Mouse (Mus musculus): Measurements from ENCODE around the gene Nxpe4.
"Not testable (repeated sequence)": the region's sequence is repeated elsewhere in the genome, so short reads cannot be mapped to it uniquely, and the experiment has no call there.

Gene Nxpe4

DNA sequence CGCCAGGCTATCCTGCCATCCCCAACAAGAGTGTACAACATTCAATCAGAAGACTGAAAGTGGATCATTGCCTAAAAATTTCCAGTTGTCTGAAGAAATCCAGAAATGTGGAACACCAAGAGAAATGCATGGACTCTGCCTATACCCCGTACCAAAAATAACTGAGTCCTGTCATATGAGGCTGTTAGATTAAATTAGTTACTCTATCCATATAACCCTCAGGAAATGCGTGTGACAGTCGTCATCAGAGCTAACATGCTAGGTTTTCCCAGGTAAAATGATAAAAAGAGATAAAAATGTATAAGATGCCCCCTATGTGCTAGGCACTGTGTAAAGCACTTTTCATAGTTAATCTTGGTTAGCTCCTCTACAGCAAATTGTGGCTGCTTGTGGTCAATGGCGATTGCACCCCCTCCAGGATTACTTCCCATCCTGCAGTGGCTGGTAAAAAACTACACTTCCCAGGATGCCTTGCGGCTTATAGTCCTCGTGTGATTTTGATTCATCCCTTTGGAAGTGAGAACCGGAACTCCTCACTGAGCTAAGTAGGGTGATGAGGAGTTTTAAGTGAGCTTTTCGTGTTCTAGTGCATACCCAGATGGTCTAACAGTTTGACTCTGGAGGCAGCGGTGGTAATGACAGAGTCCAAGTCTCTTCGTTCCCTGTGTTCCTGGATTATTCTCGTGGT lies at the start of gene Nxpe4:
Gene Nxpe4, plus strand, starts transcription at position 519 of the 688 bp plus-strand sequence.
- DNase-seq: peak; percentile 37 to 72

- DNase-seq: no peak
Measured at GRCm38 (mm10) chr9:48126815-48127214, 35.0 kb upstream of the Nxpe4 start.

DNA sequence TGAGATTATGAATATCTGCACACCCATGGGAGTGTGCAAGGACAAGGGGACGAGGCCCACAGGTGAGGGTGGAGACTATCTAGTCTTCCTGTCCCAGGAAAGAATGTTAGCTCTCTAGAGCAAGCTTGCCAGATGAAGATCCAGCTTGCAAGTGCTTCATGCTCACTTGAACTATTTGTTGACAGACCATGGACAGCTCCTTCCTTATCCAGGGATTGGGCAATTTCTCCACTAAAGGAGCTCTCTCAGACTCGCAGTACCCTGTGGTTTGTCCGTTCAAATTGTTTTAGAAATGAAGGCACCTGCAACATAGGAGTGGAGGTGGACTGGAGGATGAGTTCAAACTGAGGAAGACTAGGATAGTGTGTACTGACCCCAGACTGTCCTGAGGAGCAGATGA lies 24.3 kb upstream of the Nxpe4 start:
- DNase-seq: no peak

DNA sequence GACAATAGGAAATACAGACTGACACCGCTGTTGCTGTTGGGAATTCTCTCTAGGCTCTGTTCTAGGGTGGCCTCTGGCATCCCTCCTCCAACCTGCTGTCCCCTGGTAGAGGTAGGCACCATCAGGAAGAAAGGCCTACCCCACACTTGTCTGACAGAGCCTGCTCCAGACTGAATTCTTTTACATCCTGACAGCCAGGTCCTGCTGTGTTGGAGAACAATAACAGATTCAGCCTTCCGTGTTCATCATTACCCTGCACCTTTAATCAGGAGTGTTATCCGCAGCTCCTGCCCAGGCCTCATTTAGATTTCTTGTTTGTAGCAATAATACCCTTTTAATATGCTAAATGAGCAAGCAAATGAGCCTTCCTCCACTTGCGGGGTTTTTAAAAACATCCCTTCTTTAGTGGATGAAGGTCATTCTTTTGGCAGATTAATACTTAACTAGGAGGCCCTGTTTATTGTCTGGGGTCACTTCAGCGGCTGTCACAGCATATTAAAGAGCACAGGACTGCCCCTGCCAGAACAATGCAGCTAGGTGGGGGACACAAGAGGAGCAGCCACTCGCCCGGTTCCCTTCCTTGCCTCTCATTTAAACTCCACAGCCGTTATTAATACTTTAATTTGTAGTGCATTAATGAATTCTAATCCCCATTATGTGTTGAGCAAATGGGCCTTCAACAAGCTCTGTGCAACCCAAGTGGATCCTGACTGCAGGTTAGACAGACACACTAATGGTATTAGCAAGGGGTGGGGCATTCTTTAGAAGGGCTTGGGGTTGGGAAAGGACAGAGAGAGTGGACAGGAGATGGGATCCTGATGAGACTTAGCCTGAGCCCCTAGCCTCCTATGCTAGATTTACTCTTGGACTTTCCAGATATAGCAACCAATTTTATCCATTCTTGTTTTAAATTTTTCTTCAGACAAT lies 21.1 kb upstream of the Nxpe4 start:
- peak in 1 of 2 experiments; percentile 1 for DNase-seq

- no peak for DNase-seq
Measured at GRCm38 (mm10) chr9:48142646-48143045, 19.2 kb upstream of the Nxpe4 start.

- DNase-seq: no peak
Measured at GRCm38 (mm10) chr9:48146761-48147160, 15.1 kb upstream of the Nxpe4 start.

DNA sequence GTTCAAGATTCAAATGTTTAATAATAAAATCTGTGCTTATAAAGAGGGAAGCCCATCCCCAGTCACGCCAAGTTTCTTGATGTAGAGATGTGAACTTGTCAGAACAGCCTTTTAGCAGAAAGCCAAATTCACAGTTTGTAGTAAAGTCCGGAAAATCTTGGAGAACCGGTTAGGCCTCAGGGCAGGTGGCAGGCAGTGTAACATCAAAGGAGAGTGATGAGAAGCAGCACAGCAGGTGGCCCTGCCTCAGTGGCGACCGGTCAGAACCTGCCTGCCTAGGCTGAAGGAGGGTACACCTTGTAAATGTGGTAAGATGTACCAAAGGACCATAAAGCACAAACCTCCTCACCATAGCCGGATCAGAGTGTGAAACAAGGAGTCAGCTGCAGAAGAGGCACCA lies 4.7 kb downstream of the Nxpe4 start:
- not testable (repeated sequence) for DNase-seq

DNA sequence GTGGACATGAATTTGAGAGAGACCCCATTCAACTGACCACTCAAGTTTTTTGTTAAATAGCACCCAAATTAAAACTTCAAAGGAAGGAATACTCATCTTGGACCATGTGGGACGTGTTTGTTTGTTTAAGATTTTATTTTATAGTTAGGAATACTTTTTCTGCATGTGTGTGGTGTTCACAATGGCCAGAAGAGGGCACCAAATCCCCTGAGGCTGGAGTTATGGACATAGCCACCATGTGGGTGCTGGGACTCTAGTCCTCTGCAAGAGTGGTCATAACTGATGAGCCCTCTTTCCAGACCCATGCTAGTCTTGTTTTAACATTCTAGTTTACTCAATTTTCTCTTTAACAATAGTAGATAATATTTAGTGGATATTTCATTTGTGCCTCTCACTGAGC lies 14.9 kb downstream of the Nxpe4 start:
- peak in 1 of 2 experiments; percentile 21 for DNase-seq

DNA sequence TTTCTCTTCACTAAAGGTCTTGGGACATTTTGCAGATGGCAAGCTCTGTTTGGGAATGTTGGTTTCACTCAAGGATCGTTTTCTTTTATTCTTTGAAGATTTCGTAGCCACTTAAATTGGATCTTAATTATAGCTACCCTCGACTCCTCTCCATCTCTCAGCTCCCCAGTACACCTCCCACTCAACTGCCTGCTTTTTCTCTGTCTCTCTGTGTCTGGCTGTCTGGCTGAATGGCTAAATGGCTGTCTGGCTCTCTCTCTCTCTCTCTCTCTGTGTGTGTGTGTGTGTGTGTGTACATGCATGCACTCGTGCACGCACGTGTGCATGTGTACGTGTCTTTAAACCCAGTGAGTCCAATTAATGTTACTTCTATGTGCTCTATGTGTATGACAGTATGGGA lies 19.5 kb downstream of the Nxpe4 start:
- DNase-seq: no peak

- DNase-seq: no peak
Measured at GRCm38 (mm10) chr9:48182718-48183414, 21.0 kb downstream of the Nxpe4 start.

DNA sequence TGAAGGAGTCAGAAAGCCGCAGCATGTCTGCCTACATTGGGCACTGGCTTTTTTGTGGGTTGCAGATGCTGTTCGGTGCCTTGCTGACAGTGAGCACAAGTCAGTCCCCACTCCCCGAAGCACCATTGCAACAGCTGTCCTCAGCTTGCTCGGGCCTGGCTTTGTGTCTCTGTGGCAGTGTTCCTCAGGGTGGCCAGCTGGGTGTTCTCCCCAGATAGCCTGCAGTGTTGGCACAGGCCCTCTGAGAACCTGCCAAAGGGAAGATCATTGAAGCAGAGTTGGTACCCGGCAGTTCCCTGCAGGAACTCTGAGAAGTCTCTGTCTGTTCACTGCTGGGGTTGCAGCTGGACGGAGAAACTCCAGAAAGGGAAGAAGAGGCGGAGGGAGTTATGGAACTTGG lies 22.5 kb downstream of the Nxpe4 start:
- DNase-seq: no peak

DNA sequence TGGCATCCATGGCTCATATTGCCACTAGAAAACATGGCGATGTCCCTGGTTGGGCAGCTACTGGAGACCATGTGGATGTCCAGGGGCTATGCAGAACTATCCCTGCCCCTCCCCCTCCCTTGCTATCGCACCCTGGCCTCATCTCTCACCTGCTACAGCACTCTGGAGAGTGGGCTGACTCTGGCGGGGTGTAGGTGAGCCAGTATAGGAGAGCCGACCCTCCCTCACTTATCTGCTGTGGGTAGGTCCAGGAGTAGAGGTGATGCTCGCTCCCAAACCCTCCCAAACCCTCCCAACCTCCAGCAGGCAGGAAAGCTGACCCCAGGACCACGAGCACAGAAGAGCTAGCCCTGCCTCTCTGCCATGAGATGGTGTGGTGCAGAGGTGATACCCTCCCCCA lies 27.0 kb downstream of the Nxpe4 start:
- DNase-seq: no peak

DNA sequence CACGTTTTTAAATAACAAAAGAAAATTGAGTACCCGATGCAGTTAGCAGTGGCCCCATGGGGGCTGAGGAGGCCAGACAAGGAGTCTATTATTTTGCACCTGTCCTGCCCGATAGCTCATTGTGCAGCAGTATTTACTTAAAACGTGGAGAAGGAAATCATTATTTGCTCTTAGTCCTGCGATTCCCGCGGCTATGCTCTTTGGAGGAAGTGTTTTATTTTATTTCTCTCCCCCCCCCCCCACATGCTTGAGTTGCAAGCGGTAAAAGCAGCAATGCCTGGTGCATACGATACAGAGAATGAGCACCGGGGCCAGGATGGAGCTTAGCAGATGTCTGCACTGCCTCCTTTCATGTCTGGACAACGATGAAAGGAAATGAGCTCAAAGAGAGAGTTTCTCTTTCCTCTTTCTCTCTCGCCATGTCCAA lies 35.6 kb downstream of the Nxpe4 start:
- no peak for DNase-seq

DNA sequence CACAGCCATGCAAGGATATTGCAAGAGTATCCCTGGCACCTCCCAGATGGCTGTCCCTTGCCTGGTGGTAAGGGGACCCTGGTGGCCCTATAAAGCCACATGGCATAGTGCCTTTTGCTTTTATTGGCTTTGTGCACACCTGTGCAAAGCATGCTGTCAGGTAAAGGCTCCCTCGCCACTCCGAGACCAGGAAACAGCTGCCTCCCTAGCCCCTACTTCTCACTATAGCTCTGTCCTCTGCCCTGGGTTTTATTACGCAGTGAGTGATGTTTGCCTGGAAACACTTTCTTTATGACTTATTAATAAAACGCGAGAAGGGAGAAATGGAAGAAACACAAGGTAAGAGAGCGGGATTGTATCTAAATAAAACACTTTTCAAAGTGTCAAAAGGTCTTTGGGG lies 49.1 kb downstream of the Nxpe4 start:
- no peak for DNase-seq

DNA sequence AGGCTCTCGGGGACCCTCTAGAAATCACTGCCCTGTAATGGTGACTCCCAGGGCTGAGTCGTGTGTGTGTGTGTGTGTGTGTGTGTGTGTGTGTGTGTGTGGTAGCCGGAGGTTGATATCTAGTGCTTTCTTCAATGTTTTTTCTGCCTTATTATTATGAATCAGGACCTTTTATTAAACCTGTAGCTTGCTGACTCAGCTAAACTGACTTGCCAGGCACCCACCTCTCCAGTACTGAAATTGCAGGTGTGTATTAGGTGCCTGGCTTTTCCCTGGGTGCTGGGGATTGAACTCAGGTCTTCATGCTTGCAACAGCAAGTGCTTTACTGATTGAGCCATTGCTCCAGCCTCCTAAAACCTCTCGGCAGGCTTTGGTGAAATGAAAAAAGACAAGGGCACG lies 50.1 kb downstream of the Nxpe4 start:
- DNase-seq: no peak

- no peak for DNase-seq
Measured at GRCm38 (mm10) chr9:48214751-48215150, 52.9 kb downstream of the Nxpe4 start.

DNA sequence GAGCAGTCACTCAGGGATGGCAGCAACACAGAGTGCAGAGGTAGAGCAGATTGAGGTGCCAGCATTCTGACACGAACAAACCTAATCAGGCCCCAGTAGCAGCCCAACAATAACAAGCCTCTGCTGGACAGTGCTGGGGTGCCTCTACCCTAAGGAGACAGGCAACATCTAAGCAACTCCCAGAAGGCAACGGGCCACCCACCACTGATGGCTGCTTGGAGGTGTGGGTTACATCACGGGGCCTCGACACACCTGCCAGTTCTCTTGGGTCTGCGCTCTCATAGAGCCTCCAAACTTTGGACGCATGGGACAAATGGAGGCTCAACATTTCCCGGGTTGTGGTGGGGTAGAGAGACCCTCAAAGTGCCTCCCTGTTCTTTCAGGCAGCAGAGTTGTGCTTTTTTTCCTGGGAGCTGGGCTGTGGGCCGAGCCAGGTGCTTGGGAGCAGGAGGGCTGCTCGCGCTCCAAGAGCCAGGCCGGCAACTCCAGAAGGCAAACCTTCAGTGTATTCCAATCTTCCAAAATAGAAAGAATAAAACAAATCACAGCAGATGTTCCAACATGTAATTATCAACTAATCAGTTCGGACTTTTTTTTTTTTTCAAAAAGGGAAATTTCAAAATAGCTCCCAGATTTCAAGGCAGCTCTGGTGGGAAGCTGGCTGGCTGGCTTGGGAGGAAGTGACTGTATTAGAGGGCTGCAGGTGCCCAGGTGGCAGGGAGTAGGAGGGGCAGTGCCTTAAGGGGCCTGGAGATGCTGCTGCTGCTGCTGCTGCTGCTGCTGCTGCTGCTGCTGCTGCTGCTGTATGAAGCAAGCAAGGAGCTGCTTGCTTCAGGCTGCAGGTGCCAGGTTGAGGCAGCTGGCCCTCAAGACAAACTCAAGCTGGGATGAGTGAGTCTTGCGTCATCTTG lies 54.5 kb downstream of the Nxpe4 start:
- DNase-seq: no peak

GRCm38 (mm10) chr9:48230706-48231105 lies 68.9 kb downstream of the Nxpe4 start:
- DNase-seq: no peak

DNA sequence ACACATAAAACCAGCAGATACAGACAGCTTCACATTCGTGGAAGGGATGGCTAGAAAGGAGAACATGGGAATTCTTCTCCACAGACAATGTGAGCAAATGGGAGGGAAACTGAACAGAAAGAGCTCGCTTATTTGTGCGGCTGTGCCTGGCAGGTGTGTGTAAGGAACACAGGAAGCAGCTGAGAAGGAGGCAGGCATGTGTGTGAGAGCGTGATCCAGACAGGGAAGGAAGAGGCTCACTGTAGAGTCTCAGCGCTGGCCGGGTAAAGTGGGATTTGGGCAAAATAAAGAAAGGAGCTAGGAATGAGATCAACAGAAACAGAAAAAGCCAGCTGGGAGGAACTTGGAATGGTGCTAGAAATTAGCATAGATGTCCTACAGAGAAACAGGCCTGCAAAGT lies 74.6 kb downstream of the Nxpe4 start:
- DNase-seq: no peak

GRCm38 (mm10) chr9:48238153-48238755 lies 76.4 kb downstream of the Nxpe4 start:
- DNase-seq: peak; percentile 18 to 69

GRCm38 (mm10) chr9:48239461-48239860 lies 77.6 kb downstream of the Nxpe4 start:
- no peak for DNase-seq

DNA sequence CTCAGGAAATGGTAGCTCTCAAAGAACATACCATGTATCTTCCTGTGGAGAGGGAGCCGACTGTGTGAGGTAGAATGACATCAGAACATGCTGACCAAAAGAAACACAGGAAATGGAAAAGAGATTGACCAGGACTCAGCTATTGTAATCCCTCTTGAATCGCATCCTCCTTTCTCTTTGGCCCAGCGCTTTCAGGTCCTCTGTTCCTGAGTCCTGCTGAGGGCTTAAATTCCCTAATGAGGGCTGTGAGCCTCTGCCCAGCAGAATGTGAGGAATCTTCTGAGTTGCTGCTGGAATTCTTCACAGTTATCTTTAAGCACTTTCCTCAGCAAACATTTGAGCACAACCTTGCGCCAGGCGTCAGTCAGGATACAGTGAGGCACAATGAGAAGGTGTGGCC lies 78.6 kb downstream of the Nxpe4 start:
- DNase-seq: no peak

Data from kidney, postnatal 36 days (tissue).